Mouse (Mus musculus) heart, adult 2 months (tissue): ENCODE measurements around the gene Ms4a6d. TPM values are rescaled to one million over a fixed set of nuclear protein-coding genes. Genes with fewer than 3 reads are reported as not detected.

Source experiments
- DNase-seq, 2 experiments: peaks; one replicate each; pipeline ENCODE4 v3.0.0; 2021
- H3K27ac ChIP-seq: fragments of 200-600 bp; 2 replicates; pipeline ENCODE4 v1.8.1; 2022
- H3K27me3 ChIP-seq: fragments of 200-500 bp; 2 replicates; pipeline ENCODE4 v1.6.1; 2012; ENCODE audit warnings: mild to moderate bottlenecking, low read length, inconsistent platforms, mixed read lengths; ENCODE audit not compliant: control insufficient read depth, insufficient read depth
- H3K36me3 ChIP-seq: fragments of 200-500 bp; 2 replicates; pipeline ENCODE4 v1.6.1; 2012; ENCODE audit warnings: low read length, inconsistent platforms; ENCODE audit not compliant: control insufficient read depth, insufficient read depth
- H3K4me1 ChIP-seq: fragments of 200-500 bp; 2 replicates; pipeline ENCODE4 v1.6.1; 2011; ENCODE audit warnings: low read length; ENCODE audit not compliant: control insufficient read depth, insufficient read depth
- H3K4me3 ChIP-seq: fragments of 200-600 bp; 2 replicates; pipeline ENCODE4 v1.8.1; 2022
- H3K79me2 ChIP-seq: fragments of 200-500 bp; replicated peaks from 2 replicates; pipeline ENCODE4 v1.6.1; 2012; ENCODE audit warnings: mild to moderate bottlenecking, inconsistent platforms, low read length, moderate library complexity, mixed read lengths; ENCODE audit not compliant: control insufficient read depth, insufficient read depth
- H3K9ac ChIP-seq: fragments of 200-500 bp; 2 replicates; pipeline ENCODE4 v1.6.1; 2012; ENCODE audit warnings: low read depth, mild to moderate bottlenecking, control low read depth, inconsistent platforms, low read length, mixed read lengths
- CTCF ChIP-seq: fragments of 200-600 bp; IDR thresholded peaks from 2 replicates; pipeline ENCODE4 v1.8.1; 2022; ENCODE audit warnings: antibody characterized with exemption, mild to moderate bottlenecking, moderate library complexity
- EP300 ChIP-seq: fragments of 200-500 bp; IDR thresholded peaks from 2 replicates; pipeline ENCODE4 v1.6.1; 2011; ENCODE audit warnings: low read depth, low read length, control low read depth; ENCODE audit not compliant: insufficient read depth
- POLR2A ChIP-seq: fragments of 200-500 bp; IDR thresholded peaks from 2 replicates; pipeline ENCODE4 v1.6.1; 2011; ENCODE audit warnings: mild to moderate bottlenecking, low read depth, low read length, control low read depth; ENCODE audit not compliant: insufficient read depth
- WGBS: fragments of 180-500 bp; shearing (Covaris S2); methylation state at CpG from one replicate; pipeline ENCODE4 v1.1.7; 2018; 5-methylcytosine and 5-hydroxymethylcytosine counted together
- intact Hi-C: fragments of 180-260 bp; cut with DNase I; formaldehyde crosslinking; loops from one replicate; pipeline ENCODE4 v1.15.1; 2025
- long read RNA-seq: library from polyadenylated mRNA; stranded (forward); transcript quantifications from one replicate; pipeline ENCODE4 v2.0.0, GENCODE M21; 2021
- polyA plus RNA-seq: library from polyadenylated mRNA; depleted of rRNA; stranded (reverse); fragments of >200 nt; gene quantifications from 2 replicates; pipeline ENCODE4 v1.2.3, GENCODE M21; 2012; rRNA removed
- total RNA-seq, 2 experiments: library from RNA; stranded (reverse); gene quantifications; 2 replicates each; pipeline ENCODE4 v1.2.3; 2021

Gene Ms4a6d
- 1 to 10 TPM; 3.6 to 3.9 TPM for total RNA-seq
- 1.8 and 2.7 TPM in 2 replicates for polyA plus RNA-seq
- long read RNA-seq, partial matches to known transcripts, result 0 of 3 reads
- long read RNA-seq, other reads (novel, unspliced or antisense), result 0 of 3 reads

DNA sequence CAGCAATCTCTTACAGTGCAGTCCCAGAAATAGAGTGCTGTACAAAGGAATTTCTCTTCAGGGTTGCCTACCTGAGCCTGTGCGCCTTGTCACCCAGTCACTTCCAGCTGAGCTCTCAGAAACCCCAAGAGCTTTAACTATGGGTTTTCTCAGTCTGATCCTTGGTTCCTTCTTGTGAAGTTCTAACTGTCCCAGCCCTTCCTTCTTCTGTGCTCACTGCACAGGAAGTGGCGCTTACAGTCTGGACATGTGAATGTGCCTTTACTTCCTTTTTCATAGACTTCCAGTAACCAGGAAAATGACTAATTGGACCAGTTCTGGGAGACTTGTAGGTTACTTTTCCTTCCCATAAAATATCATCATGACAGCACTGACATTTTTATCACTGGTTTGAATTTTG, at the start of gene Ms4a6d:
Gene Ms4a6d, minus strand, starts transcription at position 247 of the 400 bp plus-strand sequence.
- intact Hi-C loops, result loop anchor here (5.0 kb wide), 1 partner anchor 252 kb away; no protein-coding TSS in a partner anchor
- Histone ChIP-seq H3K27ac (no peak within 1 kb of the TSS), H3K27me3 (no peaks in the 10 kb centered on the region), H3K36me3 (no peaks in the 10 kb centered on the region), H3K4me3 (no peak within 1 kb of the TSS), H3K79me2 (no peaks in the 10 kb centered on the region), H3K4me1 (no peaks in the 10 kb centered on the region), H3K9ac (no peak within 1 kb of the TSS)
- no peak for DNase-seq
- 72% methylated on average over 2 of the region's 2 CpGs for WGBS
- TF ChIP-seq EP300 (no peak), POLR2A (no peak), CTCF (no peak)

GRCm38 (mm10) chr19:11649564-11649963, 44.9 kb upstream of the Ms4a6d start:
- no peaks in the 10 kb centered on the region for H3K27me3 ChIP-seq
- 66% methylated on average over 4 of the region's 4 CpGs for WGBS

GRCm38 (mm10) chr19:11646166-11646565, 41.5 kb upstream of the Ms4a6d start:
- no peak for DNase-seq
- Histone ChIP-seq H3K4me1 (no peaks in the 10 kb centered on the region), H3K27ac (no peak overlapping the region), H3K9ac (no peak overlapping the region), H3K36me3 (no peaks in the 10 kb centered on the region), H3K4me3 (no peak overlapping the region), H3K79me2 (no peaks in the 10 kb centered on the region), H3K27me3 (no peaks in the 10 kb centered on the region)
- no peak for TF ChIP-seq POLR2A
- no peak for TF ChIP-seq CTCF
- no peak for TF ChIP-seq EP300
- intact Hi-C loops, result no loop called here
- WGBS, result 59% methylated on average over 3 of the region's 3 CpGs

More at GRCm38 (mm10) chr19:11649564-11649963, 44.9 kb upstream of the Ms4a6d start:
- no peaks in the 10 kb centered on the region for H3K36me3 ChIP-seq
- no peak for DNase-seq
- H3K4me3 ChIP-seq, result no peak overlapping the region
- no peaks in the 10 kb centered on the region for H3K79me2 ChIP-seq
- intact Hi-C loops, result no loop called here
- H3K27ac ChIP-seq, result no peak overlapping the region
- TF ChIP-seq POLR2A (no peak), EP300 (no peak), CTCF (no peak)
- no peaks in the 10 kb centered on the region for H3K4me1 ChIP-seq
- no peak overlapping the region for H3K9ac ChIP-seq

GRCm38 (mm10) chr19:11640732-11641131, 36.1 kb upstream of the Ms4a6d start, which contains the start of gene Ms4a3:
Gene Ms4a3 (minus strand): TSS chr19:11640851.
- WGBS, result 58% methylated on average over 1 of the region's 1 CpGs
- TF ChIP-seq EP300 (no peak), CTCF (no peak), POLR2A (no peak)
- H3K9ac ChIP-seq, result no peak within 1 kb of the TSS
- H3K4me3 ChIP-seq, result no peak within 1 kb of the TSS
- no peaks in the 10 kb centered on the region for H3K4me1 ChIP-seq
- DNase-seq, result no peak
- no peaks in the 10 kb centered on the region for H3K27me3 ChIP-seq
- H3K36me3 ChIP-seq, result no peaks in the 10 kb centered on the region
- H3K79me2 ChIP-seq, result no peaks in the 10 kb centered on the region
- intact Hi-C loops, result no loop called here
- no peak within 1 kb of the TSS for H3K27ac ChIP-seq

- H3K79me2 ChIP-seq, result no peaks in the 10 kb centered on the region
- H3K4me1 ChIP-seq, result no peaks in the 10 kb centered on the region
- no peaks in the 10 kb centered on the region for H3K27me3 ChIP-seq
- H3K9ac ChIP-seq, result no peak overlapping the region
- H3K27ac ChIP-seq, result no peak overlapping the region
- no peak for DNase-seq
- no peaks in the 10 kb centered on the region for H3K36me3 ChIP-seq
- TF ChIP-seq CTCF (no peak), EP300 (no peak), POLR2A (no peak)
- WGBS, result 53% methylated on average over 4 of the region's 4 CpGs
- no peak overlapping the region for H3K4me3 ChIP-seq
- intact Hi-C loops, result no loop called here
Observed at GRCm38 (mm10) chr19:11639038-11639437, 34.4 kb upstream of the Ms4a6d start.

DNA sequence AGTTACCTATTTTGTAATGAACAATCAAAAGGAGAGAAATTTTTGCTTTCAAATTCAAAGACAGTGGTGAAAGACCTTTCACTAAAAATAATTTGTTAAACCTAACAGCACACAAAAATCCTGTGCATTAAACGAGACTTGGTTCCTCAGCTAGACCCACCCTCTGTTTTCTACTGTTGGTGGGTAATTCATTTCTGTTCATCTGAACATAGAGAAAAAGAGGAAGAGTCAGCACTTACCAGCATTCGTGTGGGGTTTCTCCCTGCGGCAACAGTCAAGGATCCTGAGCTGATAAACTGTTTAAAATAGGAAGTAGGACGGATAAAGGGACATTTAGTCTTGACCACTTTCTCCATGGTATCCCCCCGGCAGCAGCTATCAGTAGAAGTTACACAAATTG, 30.9 kb upstream of the Ms4a6d start:
- no peaks in the 10 kb centered on the region for H3K27me3 ChIP-seq
- H3K79me2 ChIP-seq, result no peaks in the 10 kb centered on the region
- intact Hi-C loops, result no loop called here
- DNase-seq, result no peak
- no peaks in the 10 kb centered on the region for H3K36me3 ChIP-seq
- no peak overlapping the region for H3K4me3 ChIP-seq
- H3K4me1 ChIP-seq, result no peaks in the 10 kb centered on the region
- no peak for TF ChIP-seq EP300
- TF ChIP-seq POLR2A, result no peak
- no peak for TF ChIP-seq CTCF
- no peak overlapping the region for H3K27ac ChIP-seq
- 34% methylated on average over 5 of the region's 5 CpGs for WGBS
- no peak overlapping the region for H3K9ac ChIP-seq
